Mouse (Mus musculus) small intestine, adult 2 months (tissue): ENCODE results near the gene Chst3.
"Not testable (repeated sequence)": the region's sequence is repeated elsewhere in the genome, so short reads cannot be mapped to it uniquely, and the experiment has no call there.

ENCODE experiments used
- CTCF ChIP-seq: fragments of 200-500 bp; IDR thresholded peaks from 2 replicates; pipeline ENCODE4 v1.5.1; 2012; ENCODE audit warnings: low read depth, mild to moderate bottlenecking, control low read depth, inconsistent platforms, low read length, moderate library complexity, mixed read lengths; ENCODE audit not compliant: insufficient replicate concordance, insufficient read length; ENCODE audit errors: extremely low read depth
- POLR2A ChIP-seq: fragments of 200-500 bp; IDR thresholded peaks from 2 replicates; pipeline ENCODE4 v1.6.1; 2012; ENCODE audit warnings: low read depth, mild to moderate bottlenecking, control low read depth, inconsistent platforms, low read length, moderate library complexity

DNA sequence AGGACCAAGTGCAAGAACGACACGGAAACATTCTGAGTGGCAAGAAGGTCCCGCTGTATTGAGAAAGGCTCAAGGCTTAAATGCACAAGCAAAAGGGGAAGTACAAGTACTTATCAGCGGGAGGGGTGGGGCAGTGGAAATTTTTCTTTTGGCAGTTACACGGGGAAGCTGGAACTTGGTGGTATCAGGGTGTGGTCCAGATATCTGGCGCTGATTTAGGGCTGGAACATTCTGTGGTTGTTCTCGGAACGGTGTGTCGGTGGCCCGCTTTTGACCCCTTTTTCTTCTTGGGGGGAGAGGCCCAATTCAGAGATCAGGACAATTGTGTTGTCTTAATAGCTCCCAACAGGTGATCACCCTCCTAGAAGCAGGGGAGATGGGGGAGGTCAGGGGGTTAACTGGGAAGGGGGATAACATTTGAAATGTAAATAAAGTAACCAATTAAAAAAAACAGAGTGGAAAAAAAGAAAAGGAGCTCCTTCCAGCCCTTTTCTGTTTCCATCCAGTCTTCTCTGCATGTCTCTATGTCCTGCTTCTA, 71.5 kb downstream of the Chst3 start:
- not testable (repeated sequence) for TF ChIP-seq CTCF, POLR2A
